In genomic region chr16:36071450-36072379, GRCm38 (mm10) we compare ENCODE assay signal across 7 mouse cellular contexts. TPM values are rescaled to one million over a fixed set of nuclear protein-coding genes. Genes with fewer than 3 reads are reported as not detected.
DNase-seq lines count a peak whose midpoint lies in the region; ATAC-seq lines count a peak whose summit lies in the region.

Gene Fam162a, minus strand, starts transcription at chr16:36071594.
Gene Ccdc58, plus strand, starts transcription at chr16:36071685.

- peaks cover 16% of the 10 kb centered on the region for H3K4me1 ChIP-seq in intestine, embryonic 15.5 days (replicated peaks)
- peaks cover 29% of the 10 kb centered on the region for H3K4me1 ChIP-seq in midbrain, embryonic 10.5 days

- H3K4me3 ChIP-seq in intestine, embryonic 15.5 days (replicated peaks) = peak within 1 kb of the TSS; percentile 85
- H3K4me3 ChIP-seq in midbrain, embryonic 10.5 days = peak within 1 kb of the TSS; percentile 82

- WGBS in intestine, embryonic 15.5 days = under 1% methylated on average over 77 of the region's 81 CpGs
- WGBS in midbrain, embryonic 10.5 days = under 1% methylated on average over 81 of the region's 81 CpGs

- H3K36me3 ChIP-seq in intestine, embryonic 15.5 days = no peaks in the 10 kb centered on the region
- peaks cover 17% of the 10 kb centered on the region for H3K36me3 ChIP-seq in midbrain, embryonic 10.5 days

- H3K4me2 ChIP-seq in intestine, embryonic 15.5 days (replicated peaks) = peak within 1 kb of the TSS; percentile 59

- peak; percentile 96 for ATAC-seq in intestine, embryonic 15.5 days

- peak; percentile 92 to 93 for DNase-seq in adrenal gland, adult 18-20 months (ENCODE audit: low spot score in 2 of 2)
- DNase-seq in embryo, embryonic 11 days = peak; percentile 94
- DNase-seq in gastrocnemius, postnatal 36 days = peak; percentile 89 to 92
- DNase-seq in left cerebral cortex, postnatal 25 days (ENCODE audit: low spot score in 2 of 2) = peak; percentile 93
- peak; percentile 91 for DNase-seq in midbrain, embryonic 10.5 days (ENCODE audit: low spot score)
- DNase-seq in right cerebral cortex, postnatal 4 days = peak; percentile 94

- H3K9me3 ChIP-seq in intestine, embryonic 15.5 days = no peaks in the 10 kb centered on the region
- no peaks in the 10 kb centered on the region for H3K9me3 ChIP-seq in midbrain, embryonic 10.5 days (replicated peaks)

- intact Hi-C loops in gastrocnemius, postnatal 36 days (cut with DNase I) = no loop called here
- intact Hi-C loops in left cerebral cortex, postnatal 25 days (cut with DNase I) = loop anchor here (1.0 to 10.0 kb wide), 4 partner anchors 30 to 753 kb away; partner anchors contain the start of genes Iqcb1 and Wdr5b

- peak within 1 kb of the TSS; percentile 81 for H3K9ac ChIP-seq in intestine, embryonic 15.5 days

- no peaks in the 10 kb centered on the region for H3K27me3 ChIP-seq in intestine, embryonic 15.5 days (replicated peaks)
- H3K27me3 ChIP-seq in midbrain, embryonic 10.5 days (ENCODE audit: low read depth, poor library complexity, severe bottlenecking) = no peaks in the 10 kb centered on the region

- H3K27ac ChIP-seq in intestine, embryonic 15.5 days = peak within 1 kb of the TSS; percentile 99
- peak within 1 kb of the TSS; percentile 99 for H3K27ac ChIP-seq in midbrain, embryonic 10.5 days (replicated peaks)

RNA-seq across cellular contexts. Expression of gene Fam162a, which starts in this region (rescaled TPM):
- total RNA-seq in adrenal gland, adult 18-20 months (2021) = 100 to 1,000 TPM; 165 to 228 TPM
- total RNA-seq in gastrocnemius, postnatal 36 days (2021) = 100 to 1,000 TPM; 108 to 113 TPM
- 465 and 500 TPM in 2 replicates for polyA plus RNA-seq in intestine, embryonic 15.5 days (2015; fragmentation: Nextera tagmentation; extraction: Ambion mirVana)
- total RNA-seq in left cerebral cortex, postnatal 25 days (2021) = 10 to 100 TPM; 70.3 to 71.3 TPM
- polyA plus RNA-seq in midbrain, embryonic 10.5 days (2016; fragmentation: Nextera tagmentation; extraction: Ambion mirVana) = 277 and 355 TPM in 2 replicates

RNA-seq across cellular contexts. Expression of gene Ccdc58, which starts in this region (rescaled TPM):
- total RNA-seq in adrenal gland, adult 18-20 months (2021) = 10 to 100 TPM; 27.8 to 39.0 TPM
- 10 to 100 TPM; 25.5 to 28.4 TPM for total RNA-seq in gastrocnemius, postnatal 36 days (2021)
- polyA plus RNA-seq in intestine, embryonic 15.5 days (2015; fragmentation: Nextera tagmentation; extraction: Ambion mirVana) = 111 and 125 TPM in 2 replicates
- total RNA-seq in left cerebral cortex, postnatal 25 days (2021) = 10 to 100 TPM; 14.0 to 19.8 TPM
- 79.9 and 103 TPM in 2 replicates for polyA plus RNA-seq in midbrain, embryonic 10.5 days (2016; fragmentation: Nextera tagmentation; extraction: Ambion mirVana)

Comparison
In these comparisons a context has a peak if more than half of its experiments do, and no peak if none do; other contexts are left out.
1. Peak in every context shown above with its lines: DNase-seq, ATAC-seq, H3K4me3 ChIP-seq and H3K27ac ChIP-seq.